Mouse (Mus musculus) liver, embryonic 12.5 days (tissue): Measurements from ENCODE around the gene Adgrl1. TPM values are rescaled to one million over a fixed set of nuclear protein-coding genes. Genes with fewer than 3 reads are reported as not detected.

Experiments
- ATAC-seq: fragments of 200-750 bp; cut with Nextera tagmentation; 2 replicates; pipeline ENCODE4 v1.8.0; 2017; ENCODE audit warnings: moderate number of reproducible peaks, mild to moderate bottlenecking, moderate library complexity
- H3K27ac ChIP-seq: fragments of 300-500 bp; sonication (generic); 2 replicates; pipeline ENCODE4 v1.5.1; 2016; ENCODE audit warnings: mild to moderate bottlenecking
- H3K27me3 ChIP-seq: fragments of 300-500 bp; sonication (generic); replicated peaks from 2 replicates; pipeline ENCODE4 v1.6.1; 2016; ENCODE audit warnings: mild to moderate bottlenecking, moderate library complexity
- H3K36me3 ChIP-seq: fragments of 300-500 bp; sonication (generic); 2 replicates; pipeline ENCODE4 v1.6.1; 2016; ENCODE audit warnings: mild to moderate bottlenecking, moderate library complexity
- H3K4me1 ChIP-seq: fragments of 300-500 bp; sonication (generic); 2 replicates; pipeline ENCODE4 v1.6.1; 2016
- H3K4me2 ChIP-seq: fragments of 300-500 bp; sonication (generic); 2 replicates; pipeline ENCODE4 v1.6.1; 2016; ENCODE audit warnings: mild to moderate bottlenecking, moderate library complexity
- H3K4me3 ChIP-seq: fragments of 300-500 bp; sonication (generic); 2 replicates; pipeline ENCODE4 v1.5.1; 2016; ENCODE audit warnings: mild to moderate bottlenecking, moderate library complexity
- H3K9ac ChIP-seq: fragments of 300-500 bp; sonication (generic); 2 replicates; pipeline ENCODE4 v1.6.1; 2016; ENCODE audit warnings: mild to moderate bottlenecking, moderate library complexity
- H3K9me3 ChIP-seq: fragments of 300-500 bp; sonication (generic); replicated peaks from 2 replicates; pipeline ENCODE4 v1.6.1; 2016; ENCODE audit warnings: mild to moderate bottlenecking, moderate library complexity
- WGBS: fragments of 180-500 bp; shearing (Covaris S2); methylation state at CpG from one replicate; pipeline ENCODE4 v1.1.7; 2016; ENCODE audit not compliant: insufficient replicate concordance; 5-methylcytosine and 5-hydroxymethylcytosine counted together
- polyA plus RNA-seq: library from polyadenylated mRNA; unstranded; fragments of >200 nt; fragmentation: Nextera tagmentation; extraction: Ambion mirVana; gene quantifications from 2 replicates; pipeline ENCODE4 v1.2.1, GENCODE M21; 2016

Gene Adgrl1
- polyA plus RNA-seq, 1 experiment from 2014 or later, result 5.3 TPM

DNA sequence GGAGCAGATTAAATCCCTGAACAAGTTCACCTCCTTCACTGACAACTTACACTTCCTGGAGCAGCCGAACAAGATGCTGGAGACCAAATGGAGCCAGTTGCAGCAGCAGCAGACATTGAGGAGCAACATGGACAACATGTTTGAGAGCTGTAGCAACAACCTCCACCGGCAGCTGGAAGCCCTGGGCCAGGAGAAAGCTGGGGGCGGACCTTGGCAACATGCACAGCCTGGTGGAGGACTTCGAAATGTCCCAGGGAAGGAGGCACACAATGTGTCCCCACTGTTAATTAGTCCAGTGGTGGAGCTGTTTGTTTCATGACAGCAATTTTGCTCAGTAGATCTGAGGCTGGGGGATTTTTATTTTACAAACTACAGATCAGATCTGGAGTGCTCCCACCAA lies 7.8 kb upstream of the Adgrl1 start:
- H3K4me3 ChIP-seq, result no peak overlapping the region
- no peak overlapping the region for H3K4me2 ChIP-seq
- 52% methylated on average over 4 of the region's 4 CpGs for WGBS
- H3K9me3 ChIP-seq, result no peaks in the 10 kb centered on the region
- no peak overlapping the region for H3K9ac ChIP-seq
- no peaks in the 10 kb centered on the region for H3K36me3 ChIP-seq
- H3K4me1 ChIP-seq, result peaks cover 2% of the 10 kb centered on the region
- H3K27ac ChIP-seq, result no peak overlapping the region
- no peak for ATAC-seq
- peaks cover 56% of the 10 kb centered on the region for H3K27me3 ChIP-seq

DNA sequence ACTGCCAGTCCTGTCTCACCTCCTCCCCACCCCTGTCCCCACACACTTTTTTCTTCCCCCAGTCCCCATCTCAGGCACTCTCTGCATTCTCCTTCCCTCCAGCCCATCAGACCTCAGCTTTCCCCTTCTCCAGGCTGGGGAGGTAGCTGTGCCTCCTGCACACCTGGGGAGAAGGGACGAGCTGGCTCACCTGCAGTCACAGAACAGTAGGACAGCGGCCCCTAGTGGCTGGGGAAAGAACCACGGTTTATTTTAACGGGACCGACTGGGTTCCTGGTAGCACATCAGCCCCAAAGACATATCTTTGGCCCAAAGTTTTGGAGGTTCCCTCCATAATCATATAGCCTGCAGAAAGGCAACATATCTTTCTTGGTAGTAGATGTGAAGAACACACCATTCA lies 6.0 kb upstream of the Adgrl1 start:
- no peak for ATAC-seq
- Histone ChIP-seq H3K9me3 (no peaks in the 10 kb centered on the region), H3K4me3 (no peak overlapping the region), H3K9ac (no peak overlapping the region), H3K27ac (no peak overlapping the region), H3K36me3 (no peaks in the 10 kb centered on the region), H3K4me1 (peaks cover 10% of the 10 kb centered on the region), H3K4me2 (no peak overlapping the region), H3K27me3 (peaks cover 74% of the 10 kb centered on the region)
- WGBS, result 4% methylated on average over 5 of the region's 5 CpGs

DNA sequence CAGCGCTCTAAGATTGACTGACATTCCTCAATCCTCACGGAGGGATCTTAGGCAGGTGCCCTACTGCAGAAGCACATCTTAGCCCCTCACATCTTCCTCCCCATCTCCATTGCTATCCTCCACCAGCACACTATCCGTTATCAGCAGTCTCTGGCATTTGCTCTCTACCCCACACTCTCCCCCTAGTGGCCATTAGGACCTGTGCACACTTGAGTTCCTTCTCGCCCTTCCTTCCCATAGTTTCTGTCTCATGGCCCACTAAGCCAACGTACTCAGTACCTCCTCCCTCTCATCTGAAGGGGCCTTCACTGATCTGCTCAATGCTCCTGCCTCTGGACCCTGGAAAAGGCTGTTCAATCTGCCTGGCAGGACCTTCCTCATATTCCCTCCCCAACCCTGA lies 4.0 kb upstream of the Adgrl1 start:
- no peak overlapping the region for H3K4me3 ChIP-seq
- peaks cover 25% of the 10 kb centered on the region for H3K4me1 ChIP-seq
- no peak overlapping the region for H3K9ac ChIP-seq
- H3K9me3 ChIP-seq, result no peaks in the 10 kb centered on the region
- no peak for ATAC-seq
- no peak overlapping the region for H3K27ac ChIP-seq
- WGBS, result 7% methylated on average over 5 of the region's 5 CpGs
- H3K27me3 ChIP-seq, result peaks cover 94% of the 10 kb centered on the region
- H3K36me3 ChIP-seq, result no peaks in the 10 kb centered on the region
- H3K4me2 ChIP-seq, result no peak overlapping the region

DNA sequence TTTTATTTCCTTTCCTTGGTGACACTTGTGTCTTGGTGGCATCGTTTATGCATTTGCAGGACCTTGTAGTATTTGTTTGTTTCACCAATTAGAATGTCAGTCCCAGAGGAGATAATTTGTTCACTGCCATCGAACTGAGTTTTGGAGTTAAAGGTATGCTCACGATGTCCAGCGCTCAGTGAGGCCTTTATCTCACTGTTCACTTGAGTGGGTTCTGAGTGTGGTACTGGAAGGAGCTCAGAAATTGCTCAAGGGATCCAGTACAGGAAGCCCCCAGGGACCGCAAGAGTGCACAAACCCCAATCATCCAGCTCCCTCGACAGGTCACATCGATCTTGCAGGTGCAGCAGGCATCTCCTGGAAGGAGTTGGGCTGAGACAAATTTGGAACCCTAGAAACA lies 3.4 kb upstream of the Adgrl1 start:
- no peak for ATAC-seq
- no peaks in the 10 kb centered on the region for H3K9me3 ChIP-seq
- WGBS, result 71% methylated on average over 7 of the region's 7 CpGs

GRCm38 (mm10) chr8:83897211-83897610 lies 2.7 kb upstream of the Adgrl1 start:
- Histone ChIP-seq H3K27ac (no peak overlapping the region), H3K9ac (no peak overlapping the region), H3K4me3 (peak overlapping the region; percentile 17), H3K27me3 (peaks cover 99% of the 10 kb centered on the region), H3K4me2 (peak overlapping the region; percentile 51), H3K4me1 (peaks cover 38% of the 10 kb centered on the region), H3K9me3 (no peaks in the 10 kb centered on the region), H3K36me3 (no peaks in the 10 kb centered on the region)
- no peak for ATAC-seq
- 9% methylated on average over 26 of the region's 26 CpGs for WGBS

More for the DNA sequence above, 3.4 kb upstream of the Adgrl1 start:
- Histone ChIP-seq H3K4me2 (no peak overlapping the region), H3K4me3 (no peak overlapping the region), H3K4me1 (peaks cover 30% of the 10 kb centered on the region), H3K27ac (no peak overlapping the region), H3K9ac (no peak overlapping the region), H3K36me3 (no peaks in the 10 kb centered on the region), H3K27me3 (peaks cover 99% of the 10 kb centered on the region)

GRCm38 (mm10) chr8:83898456-83898855 lies 1.4 kb upstream of the Adgrl1 start:
- no peak for ATAC-seq
- Histone ChIP-seq H3K4me2 (peak overlapping the region; percentile 94), H3K27me3 (peaks cover 91% of the 10 kb centered on the region), H3K36me3 (no peaks in the 10 kb centered on the region), H3K9me3 (no peaks in the 10 kb centered on the region), H3K4me3 (peak overlapping the region; percentile 70; the same call in 1 of the 2 replicates), H3K9ac (no peak overlapping the region), H3K4me1 (peaks cover 50% of the 10 kb centered on the region), H3K27ac (0 out of 2 replicates have a peak overlapping the region, but pooled peaks have one; percentile 82)
- WGBS, result 16% methylated on average over 10 of the region's 10 CpGs

DNA sequence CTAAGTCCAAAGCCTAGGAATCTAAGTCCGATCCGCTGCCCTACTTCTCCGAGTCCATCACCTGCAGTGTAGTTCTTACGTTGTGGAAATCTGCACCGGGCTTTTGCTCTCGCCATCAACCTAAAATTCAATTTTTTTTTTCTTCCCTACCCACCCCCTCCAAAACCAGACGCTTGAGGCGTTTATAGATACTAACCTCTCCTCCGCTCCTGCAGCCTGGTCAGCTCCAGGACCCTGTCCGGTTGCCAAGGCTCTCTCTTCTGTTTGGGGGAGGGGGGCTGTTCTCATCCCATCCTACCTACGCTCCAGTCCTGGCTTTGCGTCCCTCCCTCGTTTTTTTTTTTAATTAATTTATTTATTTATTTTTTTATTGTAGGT lies 931 bp upstream of the Adgrl1 start:
- H3K9me3 ChIP-seq, result no peaks in the 10 kb centered on the region
- ATAC-seq, result no peak
- WGBS, result 1% methylated on average over 13 of the region's 13 CpGs
- H3K36me3 ChIP-seq, result no peaks in the 10 kb centered on the region
- H3K4me2 ChIP-seq, result peak overlapping the region; percentile 94
- H3K4me3 ChIP-seq, result peak overlapping the region; percentile 70
- H3K27me3 ChIP-seq, result peaks cover 89% of the 10 kb centered on the region
- H3K9ac ChIP-seq, result no peak overlapping the region
- peak overlapping the region; percentile 82 for H3K27ac ChIP-seq
- H3K4me1 ChIP-seq, result peaks cover 55% of the 10 kb centered on the region

- H3K4me1 ChIP-seq, result peaks cover 70% of the 10 kb centered on the region
- no peaks in the 10 kb centered on the region for H3K36me3 ChIP-seq
- H3K4me2 ChIP-seq, result peak overlapping the region; percentile 94
- peak; percentile 6; the same call in 1 of the 2 replicates for ATAC-seq
- under 1% methylated on average over 59 of the region's 100 CpGs for WGBS
- peak overlapping the region; percentile 70 for H3K4me3 ChIP-seq
- peak overlapping the region; percentile 82 for H3K27ac ChIP-seq
- H3K27me3 ChIP-seq, result peaks cover 77% of the 10 kb centered on the region
- peak overlapping the region; percentile 76 for H3K9ac ChIP-seq
- H3K9me3 ChIP-seq, result no peaks in the 10 kb centered on the region
These were observed 506 bp downstream of the Adgrl1 start for GRCm38 (mm10) chr8:83900266-83900956.

DNA sequence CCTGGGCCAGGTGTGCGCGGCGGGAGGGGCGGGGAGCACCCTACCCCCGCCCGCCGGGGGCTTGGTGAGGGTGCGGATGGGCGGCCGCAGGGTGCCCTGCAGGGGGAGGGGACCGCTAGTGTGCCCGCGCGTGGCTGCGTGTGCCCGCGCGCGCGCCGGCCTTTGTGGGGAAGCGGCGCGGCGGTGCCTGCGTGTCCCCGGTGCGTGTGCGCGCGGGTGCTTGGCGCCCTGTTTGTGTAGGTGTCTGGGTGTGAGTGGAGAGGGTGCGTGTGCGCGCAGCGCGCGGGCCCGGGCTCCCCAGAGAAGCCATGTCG lies 1.0 kb downstream of the Adgrl1 start:
- Histone ChIP-seq H3K9me3 (no peaks in the 10 kb centered on the region), H3K4me3 (peak overlapping the region; percentile 70), H3K9ac (peak overlapping the region; percentile 76), H3K4me1 (peaks cover 75% of the 10 kb centered on the region), H3K4me2 (peak overlapping the region; percentile 94), H3K27me3 (peaks cover 72% of the 10 kb centered on the region), H3K36me3 (no peaks in the 10 kb centered on the region), H3K27ac (peak overlapping the region; percentile 82; the same call in 1 of the 2 replicates)
- ATAC-seq, result no peak
- under 1% methylated on average over 37 of the region's 40 CpGs for WGBS

DNA sequence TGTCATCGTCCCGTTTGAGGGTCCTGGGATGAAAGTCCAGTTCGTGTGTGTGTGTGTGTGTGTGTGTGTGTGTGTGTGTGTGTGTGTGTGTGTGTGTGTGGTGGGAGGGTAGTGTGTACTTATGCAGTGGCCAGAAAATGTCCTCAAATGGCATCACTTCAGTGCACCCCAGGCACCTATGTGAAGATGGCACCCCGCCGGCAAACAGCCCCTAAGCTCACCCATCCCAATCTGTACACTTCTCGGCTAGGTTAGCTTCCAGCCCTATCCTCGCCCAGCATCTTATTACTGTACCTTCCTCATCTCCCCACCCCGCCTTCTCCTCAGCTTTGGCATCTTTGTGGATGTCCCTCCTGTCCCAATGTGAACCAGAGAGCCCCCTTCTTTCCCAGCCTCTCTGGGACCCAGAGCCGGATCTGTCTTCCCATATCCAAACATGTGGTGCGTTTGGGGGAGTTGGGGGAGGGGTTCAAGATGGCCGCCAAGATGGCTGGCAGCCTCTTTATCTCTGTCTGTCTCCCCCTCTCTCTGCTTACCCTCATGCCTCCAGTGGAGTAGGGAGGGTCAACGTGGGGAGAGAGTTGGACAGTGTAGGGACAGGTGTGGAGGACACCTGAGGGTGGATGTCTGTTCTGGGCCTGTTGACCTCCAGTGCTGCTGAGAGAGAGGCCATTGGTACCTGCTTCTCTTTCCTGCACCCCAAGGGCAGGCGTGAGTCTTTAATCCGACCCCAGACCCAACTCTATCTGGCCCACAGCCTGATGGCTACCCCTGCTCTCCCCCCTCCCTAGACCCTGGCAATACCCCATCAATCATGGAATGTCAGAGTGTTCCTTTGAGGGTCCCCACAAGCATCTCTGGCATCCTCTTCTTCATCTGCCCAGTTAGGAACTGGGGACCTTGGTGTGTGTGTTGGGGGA lies 1.9 kb downstream of the Adgrl1 start:
- H3K4me1 ChIP-seq, result peaks cover 84% of the 10 kb centered on the region
- no peak overlapping the region for H3K27ac ChIP-seq
- no peaks in the 10 kb centered on the region for H3K36me3 ChIP-seq
- peak overlapping the region; percentile 94 for H3K4me2 ChIP-seq
- peak overlapping the region; percentile 70 for H3K4me3 ChIP-seq
- H3K9me3 ChIP-seq, result no peaks in the 10 kb centered on the region
- 19% methylated on average over 14 of the region's 14 CpGs for WGBS
- H3K27me3 ChIP-seq, result peaks cover 63% of the 10 kb centered on the region
- peak overlapping the region; percentile 76; the same call in 1 of the 2 replicates for H3K9ac ChIP-seq
- no peak for ATAC-seq

DNA sequence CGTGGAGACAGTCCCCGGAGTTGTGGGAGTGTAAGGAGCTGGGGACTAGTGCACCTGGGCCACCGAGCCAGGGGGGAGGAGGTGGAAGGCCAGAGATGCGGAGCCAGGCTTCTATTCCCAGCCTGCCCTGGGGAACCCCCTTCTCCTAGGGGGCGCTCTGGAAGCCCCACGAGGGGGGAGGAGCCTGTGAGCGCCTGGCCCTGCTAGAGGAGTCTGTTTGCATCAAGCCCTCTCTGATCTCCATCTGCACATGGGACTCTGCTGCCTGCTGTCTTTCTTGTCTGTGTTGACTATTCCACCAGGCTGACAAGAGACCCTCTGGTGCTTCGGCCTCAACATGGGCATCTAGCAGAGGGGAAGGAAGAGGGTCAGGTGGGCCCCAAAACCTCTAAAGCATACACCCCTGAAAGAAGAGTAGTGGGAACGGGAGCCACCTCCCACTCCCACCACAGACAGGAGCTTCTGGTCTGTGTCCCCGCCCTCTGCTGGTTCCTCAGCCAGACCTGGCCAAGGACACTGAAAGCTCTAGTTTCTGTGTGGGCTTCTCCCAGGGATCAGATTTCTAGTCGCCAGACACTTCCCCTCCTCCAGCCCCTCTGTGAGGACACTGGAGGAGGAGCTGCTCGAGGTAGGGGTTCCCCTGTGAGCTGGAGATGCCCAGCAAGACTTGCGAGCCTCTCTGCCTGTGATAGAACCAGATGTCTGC lies 3.2 kb downstream of the Adgrl1 start:
- no peaks in the 10 kb centered on the region for H3K9me3 ChIP-seq
- H3K36me3 ChIP-seq, result no peaks in the 10 kb centered on the region
- ATAC-seq, result no peak
- peaks cover 50% of the 10 kb centered on the region for H3K27me3 ChIP-seq
- H3K9ac ChIP-seq, result no peak overlapping the region
- H3K4me1 ChIP-seq, result peaks cover 83% of the 10 kb centered on the region
- peak overlapping the region; percentile 7; the same call in 1 of the 2 replicates for H3K4me2 ChIP-seq
- no peak overlapping the region; the same call in 1 of the 2 replicates for H3K27ac ChIP-seq
- H3K4me3 ChIP-seq, result no peak overlapping the region
- WGBS, result 28% methylated on average over 13 of the region's 13 CpGs
